Mouse (Mus musculus): ENCODE measurements around the gene Fth1. TPM values are rescaled to one million over a fixed set of nuclear protein-coding genes. Genes with fewer than 3 reads are reported as not detected.

The Fth1 gene
- polyA plus RNA-seq, 2 experiments, result 1,645 to 3,787 TPM

DNA sequence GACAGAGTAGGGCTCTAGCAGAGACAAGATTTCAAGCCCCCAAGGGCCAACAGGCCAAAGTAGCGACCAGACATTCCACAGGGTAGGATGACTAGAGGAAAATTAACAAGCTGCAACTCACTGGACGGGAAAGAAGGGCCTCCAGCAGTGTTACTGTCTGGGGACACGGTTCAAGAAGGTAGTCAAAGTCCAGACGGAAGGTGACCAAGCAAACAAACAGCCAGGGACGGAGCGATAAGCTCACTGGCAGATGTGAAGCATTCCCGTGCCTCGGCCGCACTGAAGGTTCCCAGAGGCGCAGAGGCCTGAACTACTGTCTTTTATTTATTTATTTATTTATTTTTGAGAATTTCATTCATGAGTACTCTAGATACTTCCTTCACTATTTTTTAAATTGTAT is 3.3 kb upstream of the Fth1 start:
- no peak for TF ChIP-seq CTCF (IDR thresholded peaks at IDR 0.05; ENCODE audit: low read depth)
- no peak for TF ChIP-seq EP300 (IDR thresholded peaks at IDR 0.05; ENCODE audit: low read depth)
- H3K4me1 ChIP-seq (replicated peaks; ENCODE audit: control insufficient read depth in 2 of 2, insufficient read depth in 2 of 2, low read length in 1 of 2), result peaks cover 38 to 53% of the 10 kb centered on the region in 2 experiments
- no peaks in the 10 kb centered on the region for H3K9me3 ChIP-seq (ENCODE audit: control insufficient read depth, low read length)
- no peaks in the 10 kb centered on the region for H3K36me3 ChIP-seq (replicated peaks; ENCODE audit: control insufficient read depth, insufficient read depth, low read depth)
- H3K4me2 ChIP-seq (ENCODE audit: low read depth), result peak overlapping the region; percentile 11; the same call in 1 of the 2 replicates
- no peaks in the 10 kb centered on the region for H3K27me3 ChIP-seq (ENCODE audit: control insufficient read depth, insufficient read depth, low read length)
- H3K9ac ChIP-seq (replicated peaks), result no peak overlapping the region
- ATAC-seq (ENCODE audit: insufficient read depth) (no peak), DNase-seq (ENCODE audit: low read depth in 3 of 3, low spot score in 3 of 3) (no peak)
- no peak overlapping the region for H3K4me3 ChIP-seq (ENCODE audit: insufficient read depth in 1 of 2, low read depth in 2 of 2, low read length in 2 of 2)
- 82% methylated on average over 10 of the region's 10 CpGs for WGBS (ENCODE audit: insufficient replicate concordance)
- H3K27ac ChIP-seq, result 0 out of 2 replicates have a peak overlapping the region, but pooled peaks have one; percentile 20

DNA sequence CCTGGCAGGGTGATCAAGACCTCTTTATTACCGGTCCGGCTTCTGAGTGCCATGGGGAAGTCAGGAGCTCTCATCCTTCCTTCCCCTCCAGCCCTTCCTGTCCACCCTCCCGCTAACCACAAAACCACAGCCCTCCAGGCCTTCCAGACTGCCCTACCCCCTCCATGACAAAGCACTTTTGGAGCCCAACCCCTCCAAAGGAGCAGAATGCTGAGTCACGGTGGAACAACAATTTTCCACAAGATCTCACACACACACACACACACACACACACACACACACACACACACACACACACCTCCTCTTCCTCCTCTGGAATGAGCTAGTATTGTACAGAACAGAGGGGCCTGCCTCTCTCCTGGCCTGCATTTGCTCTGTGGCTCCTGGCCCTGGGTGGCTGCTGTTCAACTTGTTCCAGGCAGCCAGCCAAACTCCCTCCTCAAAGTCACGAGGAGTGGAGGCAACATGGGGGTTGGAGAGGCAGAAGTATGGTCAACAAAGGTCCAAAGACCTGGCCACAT is 1.9 kb upstream of the Fth1 start:
- H3K27ac ChIP-seq, result peak overlapping the region; percentile 93
- peaks cover 2% of the 10 kb centered on the region for H3K36me3 ChIP-seq (replicated peaks; ENCODE audit: control insufficient read depth, insufficient read depth, low read depth)
- H3K27me3 ChIP-seq (ENCODE audit: control insufficient read depth, insufficient read depth, low read length), result no peaks in the 10 kb centered on the region
- H3K9ac ChIP-seq (replicated peaks), result peak overlapping the region; percentile 64
- peak; percentile 49 for ATAC-seq (ENCODE audit: insufficient read depth)
- peak overlapping the region in 1 of 2 experiments; percentile 14; a peak in 1 of 4 replicates for H3K4me3 ChIP-seq (ENCODE audit: insufficient read depth in 1 of 2, low read depth in 2 of 2, low read length in 2 of 2)
- DNase-seq (ENCODE audit: low read depth in 3 of 3, low spot score in 3 of 3), result peak; percentile 85 to 92 (median 88)
- H3K9me3 ChIP-seq (ENCODE audit: control insufficient read depth, low read length), result no peaks in the 10 kb centered on the region
- TF ChIP-seq CTCF (IDR thresholded peaks at IDR 0.05; ENCODE audit: low read depth) (no peak), EP300 (IDR thresholded peaks at IDR 0.05; ENCODE audit: low read depth) (peak; percentile 85)
- H3K4me2 ChIP-seq (ENCODE audit: low read depth), result peak overlapping the region; percentile 63
- WGBS (ENCODE audit: insufficient replicate concordance), result 4% methylated on average over 5 of the region's 5 CpGs
- H3K4me1 ChIP-seq (replicated peaks; ENCODE audit: control insufficient read depth in 2 of 2, insufficient read depth in 2 of 2, low read length in 1 of 2), result peaks cover 38 to 53% of the 10 kb centered on the region in 2 experiments

DNA sequence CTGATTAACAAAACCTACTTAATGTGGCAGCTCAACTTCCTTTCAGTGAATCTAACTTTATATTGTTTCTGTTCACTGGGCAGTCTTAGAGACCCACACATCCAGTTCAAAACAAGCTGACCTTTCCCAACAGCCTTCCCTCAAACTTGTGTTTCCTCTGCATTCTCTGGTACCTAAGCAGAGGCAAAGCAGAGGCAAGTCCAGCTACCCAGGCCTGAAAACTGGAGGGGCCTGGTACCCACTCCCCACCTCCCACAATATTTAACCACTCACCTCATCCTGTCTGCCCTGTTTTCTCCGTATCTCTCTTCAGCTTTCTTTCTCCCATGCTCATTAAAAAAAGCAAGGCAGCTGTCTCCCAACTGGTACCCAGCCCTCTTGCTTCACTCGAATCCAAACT is 1.2 kb upstream of the Fth1 start:
- DNase-seq (ENCODE audit: low read depth in 3 of 3, low spot score in 3 of 3), result no peak
- Histone ChIP-seq H3K27me3 (ENCODE audit: control insufficient read depth, insufficient read depth, low read length) (no peaks in the 10 kb centered on the region), H3K9ac (replicated peaks) (peak overlapping the region; percentile 64), H3K27ac (peak overlapping the region; percentile 93), H3K4me3 (ENCODE audit: insufficient read depth in 1 of 2, low read depth in 2 of 2, low read length in 2 of 2) (no peak overlapping the region; a peak in 1 of 4 replicates), H3K4me2 (ENCODE audit: low read depth) (peak overlapping the region; percentile 63), H3K9me3 (ENCODE audit: control insufficient read depth, low read length) (no peaks in the 10 kb centered on the region), H3K36me3 (replicated peaks; ENCODE audit: control insufficient read depth, insufficient read depth, low read depth) (peaks cover 9% of the 10 kb centered on the region), H3K4me1 (replicated peaks; ENCODE audit: control insufficient read depth in 2 of 2, insufficient read depth in 2 of 2, low read length in 1 of 2) (peaks cover 42 to 57% of the 10 kb centered on the region in 2 experiments)
- TF ChIP-seq EP300 (IDR thresholded peaks at IDR 0.05; ENCODE audit: low read depth) (no peak), CTCF (IDR thresholded peaks at IDR 0.05; ENCODE audit: low read depth) (no peak)
- 64% methylated on average over 2 of the region's 2 CpGs for WGBS (ENCODE audit: insufficient replicate concordance)
- ATAC-seq (ENCODE audit: insufficient read depth), result no peak

DNA sequence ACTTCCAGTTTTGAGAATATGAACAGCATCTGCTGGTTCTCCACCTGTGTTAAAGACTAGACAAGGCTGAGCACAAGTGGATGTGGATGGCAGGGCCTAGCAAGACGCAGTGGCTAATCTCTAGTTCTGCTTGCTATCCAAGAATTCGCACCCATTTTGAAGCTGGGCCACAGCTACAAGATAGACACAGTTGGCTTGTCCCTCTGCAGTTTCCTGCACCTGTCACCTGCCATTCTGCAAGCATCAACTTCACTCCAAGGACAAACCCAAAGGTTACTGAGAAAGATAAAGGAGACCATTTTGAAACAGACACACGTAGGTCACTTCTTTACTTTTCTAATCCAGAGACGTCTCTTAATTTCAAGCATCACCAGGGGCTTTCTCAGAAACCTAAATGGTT is 1.2 kb downstream of the Fth1 start:
- Histone ChIP-seq H3K4me1 (replicated peaks; ENCODE audit: control insufficient read depth in 2 of 2, insufficient read depth in 2 of 2, low read length in 1 of 2) (peaks cover 49 to 52% of the 10 kb centered on the region in 2 experiments), H3K9ac (replicated peaks) (peak overlapping the region; percentile 78), H3K4me3 (ENCODE audit: insufficient read depth in 1 of 2, low read depth in 2 of 2, low read length in 2 of 2) (peak overlapping the region; percentile 82 to 93), H3K27me3 (ENCODE audit: control insufficient read depth, insufficient read depth, low read length) (no peaks in the 10 kb centered on the region), H3K36me3 (replicated peaks; ENCODE audit: control insufficient read depth, insufficient read depth, low read depth) (peaks cover 28% of the 10 kb centered on the region), H3K9me3 (ENCODE audit: control insufficient read depth, low read length) (no peaks in the 10 kb centered on the region), H3K27ac (peak overlapping the region; percentile 93), H3K4me2 (ENCODE audit: low read depth) (peak overlapping the region; percentile 74)
- TF ChIP-seq CTCF (IDR thresholded peaks at IDR 0.05; ENCODE audit: low read depth) (no peak), EP300 (IDR thresholded peaks at IDR 0.05; ENCODE audit: low read depth) (no peak)
- ATAC-seq (ENCODE audit: insufficient read depth) (no peak), DNase-seq (ENCODE audit: low read depth in 3 of 3, low spot score in 3 of 3) (no peak)
- 53% methylated on average over 4 of the region's 4 CpGs for WGBS (ENCODE audit: insufficient replicate concordance)

DNA sequence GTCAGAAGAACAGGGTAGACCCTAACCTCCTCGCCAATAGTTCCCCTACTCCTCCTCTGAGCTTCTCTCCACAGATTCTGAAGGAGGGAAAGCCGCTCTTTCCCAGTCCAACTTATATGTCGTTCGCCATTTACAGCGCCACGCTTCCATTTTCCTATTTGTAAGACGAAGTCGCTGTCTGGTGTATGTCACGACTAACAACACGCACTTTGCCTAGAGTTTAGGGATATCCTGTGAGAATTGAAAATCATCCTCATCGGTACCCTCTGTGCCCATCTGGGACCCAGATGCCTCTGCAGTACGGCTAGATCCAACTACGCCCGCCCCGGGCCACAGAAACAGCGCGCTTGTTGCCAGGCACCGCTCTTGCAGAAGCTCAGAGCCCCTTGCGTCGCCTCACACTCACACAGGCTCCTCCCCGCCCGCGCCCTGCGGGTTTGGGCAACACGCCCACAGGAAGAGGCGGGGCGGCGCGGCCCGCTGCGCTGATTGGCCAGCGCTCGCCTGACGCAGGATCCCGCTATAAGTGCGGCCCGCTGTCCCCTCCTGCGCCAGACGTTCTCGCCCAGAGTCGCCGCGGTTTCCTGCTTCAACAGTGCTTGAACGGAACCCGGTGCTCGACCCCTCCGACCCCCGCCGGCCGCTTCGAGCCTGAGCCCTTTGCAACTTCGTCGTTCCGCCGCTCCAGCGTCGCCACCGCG is 1.9 kb downstream of the Fth1 start:
- peaks cover 31% of the 10 kb centered on the region for H3K36me3 ChIP-seq (replicated peaks; ENCODE audit: control insufficient read depth, insufficient read depth, low read depth)
- H3K27ac ChIP-seq, result peak overlapping the region; percentile 97
- H3K9ac ChIP-seq (replicated peaks), result peak overlapping the region; percentile 99
- no peaks in the 10 kb centered on the region for H3K27me3 ChIP-seq (ENCODE audit: control insufficient read depth, insufficient read depth, low read length)
- TF ChIP-seq CTCF (IDR thresholded peaks at IDR 0.05; ENCODE audit: low read depth) (no peak), EP300 (IDR thresholded peaks at IDR 0.05; ENCODE audit: low read depth) (no peak)
- H3K4me2 ChIP-seq (ENCODE audit: low read depth), result peak overlapping the region; percentile 98
- H3K4me3 ChIP-seq (ENCODE audit: insufficient read depth in 1 of 2, low read depth in 2 of 2, low read length in 2 of 2), result peak overlapping the region; percentile 93 to 100
- peak; percentile 85 for ATAC-seq (ENCODE audit: insufficient read depth)
- no peaks in the 10 kb centered on the region for H3K9me3 ChIP-seq (ENCODE audit: control insufficient read depth, low read length)
- peaks cover 45 to 52% of the 10 kb centered on the region in 2 experiments for H3K4me1 ChIP-seq (replicated peaks; ENCODE audit: control insufficient read depth in 2 of 2, insufficient read depth in 2 of 2, low read length in 1 of 2)
- peak; percentile 95 to 97 (median 96) for DNase-seq (ENCODE audit: low read depth in 3 of 3, low spot score in 3 of 3)
- WGBS (ENCODE audit: insufficient replicate concordance), result under 1% methylated on average over 59 of the region's 59 CpGs
